Mouse (Mus musculus) adrenal gland, postnatal 10 days (tissue): ENCODE data around the gene Sgsm3. TPM values are rescaled to one million over a fixed set of nuclear protein-coding genes. Genes with fewer than 3 reads are reported as not detected.
A peak's percentile ranks its signal among the peaks of the same experiment; 100 is the strongest.
"Not testable (repeated sequence)": the region's sequence is repeated elsewhere in the genome, so short reads cannot be mapped to it uniquely, and the experiment has no call there.

Source experiments
- DNase-seq: peaks from one replicate; pipeline ENCODE4 v3.0.0; 2021; ENCODE audit warnings: mixed read lengths
- long read RNA-seq, 2 experiments: library from polyadenylated mRNA; stranded (forward); transcript quantifications; one replicate each; pipeline ENCODE4 v2.0.0; 2021
- total RNA-seq, 2 experiments: library from RNA; stranded (reverse); gene quantifications; 2 replicates each; pipeline ENCODE4 v1.2.3; 2021

Gene Sgsm3
- total RNA-seq, result 10 to 100 TPM; 15.2 to 20.7 TPM
- long read RNA-seq, experiment 1, transcript Sgsm3-208 (22 exons, 2,997 nt), result major isoform, 15 of 29 reads
- long read RNA-seq, experiment 1, partial matches to known transcripts, result 6 of 29 reads
- long read RNA-seq, experiment 1, other reads (novel, unspliced or antisense), result 8 of 29 reads
- long read RNA-seq, experiment 2, transcript Sgsm3-208 (22 exons, 2,997 nt), result major isoform, 19 of 26 reads
- long read RNA-seq, experiment 2, partial matches to known transcripts, result 1 of 26 reads
- long read RNA-seq, experiment 2, other reads (novel, unspliced or antisense), result 6 of 26 reads

DNA sequence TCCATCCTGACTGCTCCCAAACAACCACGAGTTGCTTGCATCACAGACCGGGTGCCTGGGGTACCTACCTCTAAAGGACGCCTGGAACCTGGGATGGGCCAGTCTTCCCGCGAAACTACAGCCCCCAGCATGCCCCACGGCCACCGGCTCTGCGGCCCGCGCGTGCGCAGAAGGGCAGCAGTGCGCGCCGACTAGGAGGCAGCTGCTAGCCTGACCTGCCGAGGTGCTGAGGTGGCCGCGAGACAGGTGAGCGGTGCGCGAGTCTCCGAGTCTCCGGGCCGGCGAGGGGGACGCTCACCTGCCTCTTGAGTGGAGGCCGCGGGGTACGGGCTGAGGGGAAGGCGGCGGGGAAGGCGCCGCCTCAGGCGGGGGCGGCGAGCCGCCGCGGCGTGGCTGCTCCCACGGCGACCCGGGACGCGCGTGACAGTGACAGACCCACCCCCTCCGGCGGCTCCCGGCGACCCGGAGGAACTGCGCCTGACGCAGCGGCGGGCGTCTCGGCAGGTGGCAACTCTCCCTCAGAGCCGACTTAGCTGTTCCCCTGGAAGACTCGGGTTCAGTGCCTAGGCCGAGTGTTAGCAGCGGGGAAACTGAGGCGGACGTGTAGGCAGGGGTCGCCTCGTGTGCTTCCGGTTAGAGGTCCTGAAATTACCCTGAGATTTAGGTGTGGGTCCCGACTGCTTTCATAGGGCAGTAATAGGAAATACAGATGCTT, at the start of gene Sgsm3:
Gene Sgsm3 (plus strand): TSS at position 146 of the 715 bp plus-strand sequence.
- peak; percentile 92 for DNase-seq

DNA sequence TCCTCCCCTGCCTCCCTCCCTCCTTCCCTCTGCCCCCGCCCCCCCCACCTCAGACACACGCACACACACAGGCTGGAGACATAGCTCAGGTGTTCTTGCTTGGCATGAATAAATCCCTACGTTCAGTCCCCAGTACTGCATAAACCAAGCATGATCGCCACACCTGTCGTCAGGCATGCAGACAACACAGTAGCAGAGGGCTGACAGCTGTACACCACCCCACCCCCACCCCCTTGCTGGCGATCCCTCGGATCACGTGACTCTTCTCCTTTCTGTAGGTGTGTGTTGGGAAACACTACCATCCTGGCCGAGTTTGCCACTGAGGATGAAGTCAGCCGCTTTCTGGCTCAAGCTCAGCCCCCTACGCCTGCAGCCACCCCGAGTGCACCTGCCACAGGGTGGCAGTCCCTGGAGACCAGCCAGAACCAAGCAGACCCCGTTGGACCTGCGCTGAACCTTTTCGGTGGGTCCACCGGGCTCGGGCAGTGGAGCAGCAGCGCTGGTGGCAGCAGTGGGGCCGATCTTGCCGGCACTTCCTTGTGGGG, 48.7 kb upstream of the Sgsm3 start:
- no peak for DNase-seq

DNA sequence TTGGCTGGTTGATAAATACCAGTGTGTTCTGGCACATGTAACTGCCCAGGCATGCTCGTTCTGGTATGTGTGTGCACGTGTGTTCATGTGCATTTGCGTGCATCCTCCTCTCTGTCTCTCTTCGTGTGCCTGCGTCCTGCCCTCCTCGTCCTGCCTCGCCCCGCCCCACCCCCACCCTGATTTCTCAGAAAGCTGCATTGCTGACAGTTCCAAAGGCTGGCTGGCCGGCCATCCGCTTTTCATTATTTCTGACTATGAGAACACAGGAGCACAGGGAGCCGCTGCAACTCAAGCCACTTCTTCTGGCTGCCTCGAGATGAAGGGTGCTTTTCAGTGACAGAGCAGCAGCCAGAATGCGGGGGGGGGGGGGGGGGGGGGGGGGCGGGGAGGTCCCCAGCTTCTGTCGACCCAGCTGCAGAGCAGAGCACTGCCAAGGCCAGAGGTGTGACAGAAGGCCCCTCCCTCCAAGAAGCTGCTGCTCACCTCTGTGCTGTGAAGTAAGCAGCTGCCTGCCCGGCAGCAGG, 47.5 kb upstream of the Sgsm3 start:
- no peak for DNase-seq

DNA sequence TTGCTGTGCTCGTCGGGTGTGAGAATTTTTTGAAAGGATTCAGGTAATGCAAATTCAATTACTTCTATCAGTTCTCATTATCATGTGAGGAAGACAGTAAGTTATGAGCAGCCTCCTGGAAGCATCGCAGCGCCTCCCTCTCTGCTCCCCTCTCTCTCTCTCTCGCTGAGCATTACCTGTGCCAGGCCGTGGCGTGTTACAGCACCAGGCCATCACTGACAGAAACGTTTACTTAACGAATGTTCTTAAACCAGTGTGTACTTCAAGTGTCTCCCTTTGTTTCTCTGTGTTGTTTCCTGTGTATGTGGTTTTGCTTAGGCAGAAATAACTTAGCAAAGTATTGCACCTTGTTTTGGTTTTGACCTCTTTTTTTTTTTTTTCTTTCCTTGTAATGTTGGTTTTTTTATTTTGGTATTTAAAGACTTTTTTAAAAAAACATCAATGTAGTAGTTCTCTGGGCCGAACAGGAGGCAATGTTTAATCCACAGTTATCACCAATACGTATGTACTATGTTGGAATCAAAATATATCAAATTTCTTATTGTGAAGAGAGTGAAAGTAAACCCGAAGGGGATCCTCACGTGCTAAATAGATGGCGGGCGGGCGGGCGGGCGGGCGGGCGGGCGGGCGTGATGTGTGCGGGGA, 46.8 kb upstream of the Sgsm3 start:
- not testable (repeated sequence) for DNase-seq

- DNase-seq, result no peak
Observed at GRCm38 (mm10) chr15:80931345-80931960, 46.1 kb upstream of the Sgsm3 start.

DNA sequence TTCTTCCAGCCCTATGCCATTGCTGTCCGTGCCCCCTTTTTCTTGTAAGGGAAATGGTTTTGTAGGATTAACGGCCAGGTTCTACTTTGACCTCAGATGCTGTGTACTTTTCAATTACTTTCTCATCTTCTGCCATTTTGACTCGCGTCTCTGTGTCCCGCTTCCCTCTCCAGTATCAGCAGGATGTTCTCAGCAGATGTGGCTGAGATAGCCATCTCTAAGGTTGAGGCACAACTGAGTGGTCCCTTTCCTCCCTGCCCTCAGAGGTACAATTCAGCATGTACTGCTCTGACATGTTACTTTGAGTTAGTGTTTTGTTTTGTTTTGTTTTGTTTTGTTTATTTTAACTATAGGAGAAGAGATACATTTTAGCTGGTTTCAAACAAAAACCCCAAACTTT, 42.7 kb upstream of the Sgsm3 start:
- no peak for DNase-seq

- no peak for DNase-seq
Observed at GRCm38 (mm10) chr15:80936686-80937085, 40.9 kb upstream of the Sgsm3 start.

DNA sequence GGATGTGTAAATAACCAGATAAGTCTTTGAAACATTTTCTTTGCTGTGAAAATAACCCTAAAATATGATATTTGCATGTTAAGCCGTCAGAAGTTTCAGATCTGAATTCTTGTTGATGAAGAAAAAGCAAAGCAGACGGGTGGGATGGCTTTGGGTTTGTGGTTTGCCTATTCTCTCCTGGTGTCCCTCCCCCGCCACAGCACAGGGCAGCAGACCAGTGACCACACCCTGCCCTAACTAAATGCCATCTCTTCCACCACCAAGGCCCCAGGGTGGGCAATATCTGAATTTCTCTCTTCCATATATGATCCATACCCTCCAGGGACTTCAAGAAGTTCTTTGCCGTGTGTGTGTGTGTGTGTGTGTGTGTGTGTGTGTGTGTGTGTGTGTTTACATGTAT, 39.0 kb upstream of the Sgsm3 start:
- DNase-seq, result no peak

DNA sequence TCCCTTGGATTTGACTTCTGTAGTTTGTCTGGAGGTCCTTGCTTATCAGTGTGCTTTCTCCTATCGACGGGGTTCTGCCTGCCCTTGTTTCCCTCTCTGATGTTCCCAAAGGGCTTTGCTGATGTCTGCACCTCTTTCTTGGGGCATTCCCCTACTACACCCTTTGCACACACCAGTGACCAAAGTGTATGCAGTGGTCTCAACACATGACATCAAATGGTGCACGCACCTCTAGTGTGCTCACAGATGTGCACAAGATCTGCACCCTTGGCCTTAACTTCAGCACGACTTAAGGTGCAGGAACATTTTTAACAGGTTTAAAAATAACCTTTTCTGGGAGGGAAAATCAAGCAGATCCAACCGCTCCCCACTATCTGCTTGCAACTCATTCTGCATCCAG, 38.2 kb upstream of the Sgsm3 start:
- DNase-seq, result no peak

- no peak for DNase-seq
Observed at GRCm38 (mm10) chr15:80941468-80942040, 36.0 kb upstream of the Sgsm3 start.

DNA sequence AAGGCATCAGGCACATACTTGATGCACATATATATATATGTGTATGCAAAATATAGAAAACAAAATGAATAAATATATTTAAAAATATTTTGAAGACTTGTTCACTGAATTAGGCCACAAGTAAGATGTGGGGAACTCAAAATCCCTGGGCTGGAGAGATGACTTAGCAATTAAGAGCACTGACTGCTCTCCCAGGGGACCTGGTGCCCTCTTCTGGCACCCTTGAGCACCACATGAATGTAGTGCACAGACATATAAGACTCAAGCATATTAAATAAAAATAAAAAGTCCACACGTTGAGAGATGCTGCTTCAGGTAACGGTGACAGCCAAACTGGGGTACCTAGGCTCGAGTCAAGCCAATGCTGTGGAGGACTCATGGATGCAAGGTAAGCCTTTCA, 31.7 kb upstream of the Sgsm3 start:
- DNase-seq, result peak; percentile 54

GRCm38 (mm10) chr15:80948145-80949135, 29.1 kb upstream of the Sgsm3 start, which contains the start of gene Adsl:
Gene Adsl (plus strand): TSS chr15:80948490.
- DNase-seq, result peak; percentile 90

DNA sequence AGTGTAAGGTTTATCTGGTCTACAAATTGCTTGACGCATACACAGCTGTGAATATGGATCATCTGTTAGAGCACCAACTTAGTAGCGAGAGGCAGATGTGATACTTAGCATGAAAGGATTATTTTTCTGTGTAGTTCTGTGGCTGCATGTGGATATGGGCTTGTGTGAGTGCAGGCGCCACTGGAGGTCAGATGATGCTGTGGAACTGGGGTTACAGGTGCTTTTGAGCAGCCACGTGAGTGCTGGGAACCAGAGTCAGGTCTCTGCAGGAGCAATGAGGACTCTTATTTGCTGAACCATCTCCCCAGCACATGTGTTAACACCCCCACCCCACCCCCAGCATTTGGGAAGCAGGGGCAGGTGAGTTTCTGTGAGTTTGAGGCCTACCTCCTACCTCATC, 28.1 kb upstream of the Sgsm3 start:
- no peak for DNase-seq

DNA sequence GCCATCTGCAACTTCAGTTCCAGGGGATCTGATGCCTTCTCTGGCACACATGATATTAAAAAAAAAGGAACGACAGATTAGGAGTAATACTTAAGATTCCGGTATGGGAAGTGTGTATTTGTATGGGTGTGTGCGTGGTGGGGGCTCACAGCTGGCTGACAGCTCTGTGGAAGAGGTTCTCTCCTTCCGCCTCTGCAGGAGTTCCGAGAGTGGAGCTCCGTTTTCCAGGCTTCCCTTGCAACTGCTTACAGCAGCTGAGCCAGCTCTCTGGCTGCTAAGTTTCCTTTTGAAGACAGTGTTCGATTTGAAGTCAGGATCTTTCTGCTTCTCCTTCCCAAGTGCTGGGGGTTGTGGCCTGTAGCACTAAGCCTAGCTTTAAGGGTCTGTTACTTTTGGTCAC, 27.5 kb upstream of the Sgsm3 start:
- no peak for DNase-seq

DNA sequence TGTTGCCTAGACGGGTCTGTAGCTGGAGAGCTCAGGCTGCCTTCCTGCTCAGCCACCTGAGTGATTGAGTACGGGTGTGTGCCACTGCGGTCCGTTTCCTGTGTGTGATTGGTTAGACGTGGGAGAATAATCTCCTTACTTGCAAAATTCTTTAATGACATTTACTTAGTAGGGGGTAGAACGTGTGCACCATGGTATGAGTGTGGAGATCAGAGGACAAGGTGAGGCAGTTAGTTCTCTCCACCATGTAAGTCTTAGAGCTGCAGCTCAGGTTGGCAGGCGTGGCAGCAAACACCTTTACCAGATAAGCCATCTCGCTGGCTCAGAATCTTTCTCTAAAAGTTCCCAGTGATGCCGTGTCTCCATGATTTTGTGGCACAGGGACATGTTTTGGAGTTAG, 23.6 kb upstream of the Sgsm3 start:
- no peak for DNase-seq

GRCm38 (mm10) chr15:80954861-80955260, 22.7 kb upstream of the Sgsm3 start:
- DNase-seq, result no peak

DNA sequence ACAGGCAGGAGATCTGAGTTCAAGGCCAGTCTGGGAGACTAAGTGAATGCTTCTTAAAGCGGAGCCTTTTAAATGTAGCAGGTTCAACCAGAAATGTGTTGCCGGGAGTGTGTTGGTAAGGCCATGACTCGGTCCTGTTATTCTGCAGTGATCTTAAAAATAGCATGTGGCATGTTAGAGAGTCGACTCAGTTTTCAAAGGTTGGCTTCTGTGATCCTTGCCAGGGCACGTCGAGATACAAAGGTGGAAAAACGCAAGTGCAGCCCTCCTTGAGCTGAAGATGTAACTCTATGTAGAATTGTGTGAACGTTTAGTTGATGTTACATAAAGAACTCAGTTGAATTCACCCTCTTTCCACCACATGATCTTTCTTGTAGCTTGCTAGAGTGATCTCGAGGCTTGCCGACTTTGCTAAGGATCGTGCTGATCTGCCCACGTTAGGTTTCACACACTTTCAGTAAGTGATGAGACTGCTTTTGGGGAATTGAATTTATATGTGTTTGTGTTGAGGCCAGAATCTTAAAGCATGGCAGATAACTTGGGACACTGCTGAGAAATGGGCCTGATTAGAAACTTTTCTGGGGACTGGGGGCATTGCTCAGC, 21.6 kb upstream of the Sgsm3 start:
- no peak for DNase-seq

- no peak for DNase-seq
Observed at GRCm38 (mm10) chr15:80969371-80969770, 8.2 kb upstream of the Sgsm3 start.

GRCm38 (mm10) chr15:80974311-80974710, 3.3 kb upstream of the Sgsm3 start:
- no peak for DNase-seq

DNA sequence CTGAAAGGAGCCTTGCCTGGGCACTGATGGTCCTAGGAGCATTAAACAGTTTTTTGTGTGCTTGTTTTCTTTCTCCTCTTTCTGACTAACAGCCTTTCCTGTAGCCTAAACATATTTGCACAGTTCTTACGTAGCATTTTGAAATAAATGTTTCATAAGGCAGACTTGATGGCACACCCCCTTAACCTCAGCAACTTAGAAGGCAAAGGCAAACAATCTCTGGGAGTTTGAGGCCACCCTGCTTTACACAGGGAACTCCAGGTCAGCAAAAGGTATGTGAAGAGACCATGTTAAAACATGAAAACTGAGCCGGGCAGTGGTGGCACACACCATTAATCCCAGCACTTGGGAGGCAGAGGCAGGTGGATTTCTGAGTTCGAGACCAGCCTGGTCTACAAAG, 1.9 kb upstream of the Sgsm3 start:
- DNase-seq, result no peak
